ENCODE assay signal across 18 mouse cellular contexts in the genomic region with DNA sequence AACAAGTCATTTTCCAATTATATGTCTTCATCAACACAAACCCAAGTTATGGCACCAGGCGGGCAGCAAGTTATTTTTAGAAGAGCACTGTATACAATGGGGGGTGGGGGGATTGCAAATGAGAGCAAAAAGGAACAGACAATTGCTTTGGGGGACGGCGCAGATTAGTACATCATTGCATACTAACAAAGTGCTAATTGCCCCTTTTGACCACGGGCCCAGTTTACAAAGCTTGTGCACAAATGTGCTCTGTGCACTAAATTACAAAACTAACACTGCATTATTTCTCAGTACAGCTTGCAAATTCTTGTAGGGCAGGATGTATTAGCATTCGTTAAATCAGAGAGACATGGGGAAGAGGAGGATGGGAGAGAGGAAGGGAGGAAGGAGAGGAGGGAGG.
"Had no signal": no experiment of that assay in that cellular context is flagged by ENCODE, and none has a peak within 500 bp of the region (broad histone marks: within the 10 kb centered on the region; RNA-seq: fewer than 3 reads in every experiment).

No protein-coding gene starts in this region.

- DNase-seq: kidney, adult 11 months; kidney, postnatal 10 days; kidney, postnatal 4 days; liver; liver, embryonic 13.5 days; liver, postnatal 0 days; lung, postnatal 14 days; right cerebral cortex, adult 18-20 months; spleen, adult 18-20 months; thymus, postnatal 4 days had no signal

- H3K4me1 ChIP-seq: limb, embryonic 12.5 days; liver, embryonic 13.5 days; lung, embryonic 15.5 days; neural tube, embryonic 13.5 days; stomach, embryonic 15.5 days had no signal

- H3K4me2 ChIP-seq: limb, embryonic 12.5 days; liver, embryonic 13.5 days; lung, embryonic 15.5 days; midbrain, embryonic 12.5 days; neural tube, embryonic 13.5 days; stomach, embryonic 15.5 days had no signal

- ATAC-seq: liver, postnatal 0 days; midbrain, embryonic 16.5 days had no signal

- H3K9ac ChIP-seq: limb, embryonic 12.5 days; liver, embryonic 13.5 days; liver, postnatal 0 days; lung, embryonic 15.5 days; midbrain, embryonic 12.5 days; neural tube, embryonic 13.5 days; stomach, embryonic 15.5 days had no signal

- H3K36me3 ChIP-seq: limb, embryonic 12.5 days; liver, embryonic 13.5 days; lung, embryonic 15.5 days; midbrain, embryonic 12.5 days; neural tube, embryonic 13.5 days; stomach, embryonic 15.5 days had no signal

- H3K27ac ChIP-seq: layer of hippocampus, adult 2 months; limb, embryonic 12.5 days; liver, embryonic 13.5 days; lung, embryonic 15.5 days; macrophage; midbrain, embryonic 12.5 days; neural tube, embryonic 13.5 days; stomach, embryonic 15.5 days had no signal

- H3K9me3 ChIP-seq: limb, embryonic 12.5 days; liver, embryonic 13.5 days; lung, embryonic 15.5 days; midbrain, embryonic 12.5 days; neural tube, embryonic 13.5 days; stomach, embryonic 15.5 days had no signal

- H3K27me3 ChIP-seq: limb, embryonic 12.5 days; liver, embryonic 13.5 days; lung, embryonic 15.5 days; neural tube, embryonic 13.5 days; stomach, embryonic 15.5 days had no signal

- H3K4me3 ChIP-seq: layer of hippocampus, adult 2 months; limb, embryonic 12.5 days; liver, embryonic 13.5 days; lung, embryonic 15.5 days; midbrain, embryonic 12.5 days; neural tube, embryonic 13.5 days; stomach, embryonic 15.5 days had no signal
